Mouse (Mus musculus) hindbrain, embryonic 10.5 days (tissue): ENCODE measurements at regions not wholly inside any gene's neighbourhood (a gene's known extent, or its start where the extent isn't known, plus 50 kb on each side); places are given as distances from the start of the nearest gene placed in this dataset.
"Not testable (repeated sequence)": the region's sequence is repeated elsewhere in the genome, so short reads cannot be mapped to it uniquely, and the experiment has no call there.

Experiments
- DNase-seq: peaks from one replicate; pipeline ENCODE4 v3.0.0-alpha.2; 2017; ENCODE audit warnings: low spot score
- H3K27ac ChIP-seq: fragments of 300-500 bp; sonication (generic); 2 replicates; pipeline ENCODE4 v1.5.1; 2016; ENCODE audit warnings: mild to moderate bottlenecking, moderate library complexity
- H3K27me3 ChIP-seq: fragments of 300-500 bp; sonication (generic); 2 replicates; pipeline ENCODE4 v1.6.1; 2016; ENCODE audit warnings: mild to moderate bottlenecking; ENCODE audit not compliant: poor library complexity, insufficient read depth, severe bottlenecking
- H3K36me3 ChIP-seq: fragments of 300-500 bp; sonication (generic); 2 replicates; pipeline ENCODE4 v1.6.1; 2016; ENCODE audit warnings: mild to moderate bottlenecking, moderate library complexity
- H3K4me1 ChIP-seq: fragments of 300-500 bp; sonication (generic); replicated peaks from 2 replicates; pipeline ENCODE4 v1.6.1; 2016; ENCODE audit warnings: mild to moderate bottlenecking
- H3K4me3 ChIP-seq: fragments of 300-500 bp; sonication (generic); 2 replicates; pipeline ENCODE4 v1.5.1; 2016; ENCODE audit warnings: mild to moderate bottlenecking, moderate library complexity
- H3K9me3 ChIP-seq: fragments of 300-500 bp; sonication (generic); 2 replicates; pipeline ENCODE4 v1.6.1; 2016; ENCODE audit warnings: mild to moderate bottlenecking, moderate library complexity
- WGBS: fragments of 180-500 bp; shearing (Covaris S2); methylation state at CpG from one replicate; pipeline ENCODE4 v1.1.7; 2016; 5-methylcytosine and 5-hydroxymethylcytosine counted together

GRCm38 (mm10) chr13:107799199-107799945 is 244.9 kb upstream of the Smim15 start:
- 18% methylated on average over 13 of the region's 13 CpGs for WGBS
- Histone ChIP-seq H3K27me3 (no peaks in the 10 kb centered on the region), H3K4me1 (peaks cover 54% of the 10 kb centered on the region), H3K27ac (peak overlapping the region; percentile 75), H3K9me3 (no peaks in the 10 kb centered on the region), H3K4me3 (no peak overlapping the region), H3K36me3 (peaks cover 2% of the 10 kb centered on the region)
- no peak for DNase-seq

DNA sequence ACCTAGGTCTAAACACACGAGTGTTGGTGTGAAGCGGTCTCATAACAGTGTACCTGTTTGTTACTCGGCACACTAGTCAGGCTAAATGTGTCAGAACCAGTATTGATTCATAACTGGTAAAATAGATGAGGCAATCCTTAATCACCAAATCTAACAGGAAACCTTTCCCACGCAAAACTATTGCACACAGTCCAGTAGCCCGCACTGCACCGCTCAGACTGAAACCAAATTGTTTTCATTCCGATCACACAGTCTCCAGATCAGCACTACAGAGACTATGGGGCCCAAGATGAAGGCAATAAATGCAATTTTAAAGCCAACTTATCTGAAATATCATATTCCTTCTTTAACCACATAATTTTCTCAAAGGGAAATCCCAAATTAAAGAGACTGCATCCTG is 246.1 kb upstream of the Smim15 start:
- Histone ChIP-seq H3K27me3 (no peaks in the 10 kb centered on the region), H3K4me1 (peaks cover 66% of the 10 kb centered on the region), H3K9me3 (no peaks in the 10 kb centered on the region), H3K27ac (no peak overlapping the region), H3K4me3 (no peak overlapping the region), H3K36me3 (no peaks in the 10 kb centered on the region)
- 78% methylated on average over 7 of the region's 7 CpGs for WGBS
- DNase-seq, result no peak

DNA sequence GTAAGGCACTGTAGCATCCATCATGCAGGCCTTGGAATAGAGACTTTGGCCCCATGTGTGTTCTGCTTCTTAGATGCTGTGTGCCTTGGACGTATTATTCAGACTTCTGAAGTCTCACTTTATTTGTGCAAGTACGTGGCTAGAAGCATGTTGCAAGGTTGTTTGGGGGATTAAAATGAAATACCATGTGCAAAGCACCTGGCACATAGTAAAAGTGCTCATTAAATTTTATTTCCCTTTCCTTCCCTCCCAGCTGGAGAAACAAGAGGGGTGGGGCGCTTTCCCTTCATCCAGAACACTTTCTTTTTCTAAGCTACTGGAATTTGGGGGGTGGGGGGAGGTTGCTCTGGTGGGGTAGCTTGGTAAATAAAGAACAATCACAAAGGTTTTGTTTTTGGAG is 248.7 kb upstream of the Smim15 start:
- H3K4me1 ChIP-seq, result peaks cover 73% of the 10 kb centered on the region

GRCm38 (mm10) chr13:107791770-107792169 is 252.5 kb upstream of the Smim15 start:
- Histone ChIP-seq H3K27ac (no peak overlapping the region), H3K27me3 (no peaks in the 10 kb centered on the region), H3K9me3 (no peaks in the 10 kb centered on the region), H3K36me3 (peaks cover 9% of the 10 kb centered on the region), H3K4me3 (no peak overlapping the region), H3K4me1 (peaks cover 50% of the 10 kb centered on the region)
- DNase-seq, result no peak
- 87% methylated on average over 9 of the region's 9 CpGs for WGBS

More for the DNA sequence above, 248.7 kb upstream of the Smim15 start:
- no peak overlapping the region for H3K4me3 ChIP-seq
- H3K27me3 ChIP-seq, result no peaks in the 10 kb centered on the region
- H3K9me3 ChIP-seq, result no peaks in the 10 kb centered on the region
- 86% methylated on average over 3 of the region's 3 CpGs for WGBS
- H3K36me3 ChIP-seq, result no peaks in the 10 kb centered on the region
- no peak for DNase-seq
- no peak overlapping the region for H3K27ac ChIP-seq

DNA sequence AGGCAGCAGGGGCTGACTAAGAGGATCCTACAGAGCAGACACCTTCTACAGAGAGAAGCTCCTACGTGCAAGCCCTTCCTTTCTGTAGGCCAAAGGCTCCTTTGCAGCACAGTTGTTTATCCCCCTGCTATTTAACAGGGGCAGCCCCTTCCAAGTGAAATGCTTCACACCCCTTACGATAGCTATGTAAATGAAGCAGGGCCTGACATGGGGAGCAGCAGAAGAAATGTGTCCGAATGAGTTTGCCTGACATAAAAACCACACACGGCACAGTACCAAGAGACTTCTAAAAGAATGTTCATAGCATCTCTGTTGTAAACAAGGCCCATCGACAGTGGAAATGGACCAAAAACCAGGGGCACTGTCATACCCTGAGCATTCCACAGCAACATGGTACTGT is 259.3 kb upstream of the Smim15 start:
- 78% methylated on average over 5 of the region's 5 CpGs for WGBS
- peaks cover 21% of the 10 kb centered on the region for H3K36me3 ChIP-seq
- DNase-seq, result no peak
- no peaks in the 10 kb centered on the region for H3K9me3 ChIP-seq
- no peaks in the 10 kb centered on the region for H3K27me3 ChIP-seq
- H3K4me1 ChIP-seq, result peaks cover 12% of the 10 kb centered on the region
- H3K27ac ChIP-seq, result no peak overlapping the region
- no peak overlapping the region for H3K4me3 ChIP-seq

DNA sequence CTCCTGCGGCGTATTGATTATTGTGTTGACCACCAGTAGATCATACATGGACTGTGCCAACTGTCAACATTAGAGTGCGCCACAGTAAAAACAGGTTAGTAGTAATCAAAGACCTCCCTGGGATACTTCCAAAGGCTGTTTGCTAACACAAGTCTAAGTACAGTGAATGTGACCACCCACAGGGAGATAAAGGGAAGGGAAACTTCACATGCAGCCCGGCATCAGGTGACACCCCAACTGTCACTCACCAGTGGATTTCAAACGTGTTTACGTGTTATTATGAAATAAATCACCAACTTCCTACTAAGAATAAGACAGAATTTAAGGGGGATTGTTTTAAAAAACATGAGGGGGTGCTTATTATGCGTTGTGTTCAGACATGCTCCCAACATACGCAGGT is 262.5 kb upstream of the Smim15 start:
- 94% methylated on average over 8 of the region's 8 CpGs for WGBS
- Histone ChIP-seq H3K27me3 (no peaks in the 10 kb centered on the region), H3K4me1 (peaks cover 8% of the 10 kb centered on the region), H3K36me3 (peaks cover 18% of the 10 kb centered on the region), H3K9me3 (no peaks in the 10 kb centered on the region), H3K4me3 (no peak overlapping the region), H3K27ac (no peak overlapping the region)
- DNase-seq, result no peak

DNA sequence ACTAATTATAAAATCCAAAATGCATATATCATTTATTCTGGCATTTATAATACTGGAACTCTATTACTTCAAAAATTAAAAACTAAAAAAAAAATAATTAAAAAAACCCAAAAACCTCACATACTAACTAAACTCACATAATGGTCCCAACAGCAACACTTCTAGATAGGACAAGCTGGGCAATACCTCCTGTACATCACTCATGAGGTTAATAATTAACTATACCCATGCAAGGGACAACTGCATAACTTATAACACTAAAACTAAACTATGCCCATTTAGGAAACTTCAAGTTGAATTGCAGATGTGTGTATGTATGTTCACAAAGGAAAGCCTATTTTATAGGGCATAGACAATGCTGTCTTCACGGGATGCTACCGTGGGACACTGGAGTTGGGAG is 263.0 kb upstream of the Smim15 start:
- no peak for DNase-seq
- Histone ChIP-seq H3K9me3 (no peaks in the 10 kb centered on the region), H3K4me3 (no peak overlapping the region), H3K27me3 (no peaks in the 10 kb centered on the region), H3K36me3 (peaks cover 14% of the 10 kb centered on the region), H3K27ac (no peak overlapping the region), H3K4me1 (peaks cover 8% of the 10 kb centered on the region)
- 95% methylated on average over 2 of the region's 2 CpGs for WGBS

DNA sequence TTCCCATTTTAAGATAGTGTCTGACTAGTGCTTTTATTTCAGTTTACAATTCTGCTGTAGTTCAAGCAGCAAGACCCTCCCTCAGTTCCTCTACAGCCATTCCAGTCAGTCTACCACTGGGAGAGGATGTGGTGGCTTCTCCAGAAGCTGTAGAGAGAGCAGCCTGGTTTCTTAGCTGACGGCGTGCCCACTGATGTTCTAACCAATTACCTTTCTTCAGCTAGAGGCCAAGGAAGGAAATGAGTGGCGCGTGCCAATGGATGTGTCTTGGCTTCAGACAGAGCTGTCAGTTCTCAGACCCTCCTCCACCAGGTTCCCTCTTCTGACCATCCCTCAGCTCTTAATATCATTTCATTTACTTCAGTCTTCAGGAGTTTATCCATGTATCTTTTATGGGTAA is 264.7 kb upstream of the Smim15 start:
- H3K4me1 ChIP-seq, result peaks cover 8% of the 10 kb centered on the region
- no peak overlapping the region for H3K4me3 ChIP-seq
- DNase-seq, result no peak
- WGBS, result 96% methylated on average over 4 of the region's 4 CpGs
- H3K9me3 ChIP-seq, result no peaks in the 10 kb centered on the region
- peaks cover 25% of the 10 kb centered on the region for H3K36me3 ChIP-seq
- H3K27ac ChIP-seq, result no peak overlapping the region
- no peaks in the 10 kb centered on the region for H3K27me3 ChIP-seq

DNA sequence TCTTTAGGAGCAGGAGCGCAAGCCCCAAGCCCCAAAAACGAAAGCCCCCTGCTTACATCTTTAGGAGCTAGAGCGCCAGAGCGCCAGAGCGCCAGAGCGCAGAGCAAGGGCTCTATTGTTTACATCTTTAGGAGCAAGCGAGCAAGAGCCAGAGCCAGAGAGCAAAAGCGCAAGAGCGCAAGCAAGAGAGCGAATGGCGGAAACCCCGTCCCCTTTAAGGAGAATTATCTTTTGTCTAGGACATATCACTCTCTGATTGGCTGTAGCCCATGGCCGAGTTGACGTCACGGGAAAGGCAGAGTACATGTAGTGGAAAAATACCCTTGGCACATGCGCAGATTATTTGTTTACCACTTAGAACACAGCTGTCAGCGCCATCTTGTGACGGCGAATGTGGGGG is 269.7 kb upstream of the Smim15 start:
- H3K4me1 ChIP-seq, H3K27ac ChIP-seq, H3K27me3 ChIP-seq, DNase-seq, H3K9me3 ChIP-seq, H3K4me3 ChIP-seq: not testable (repeated sequence)
- 96% methylated on average over 19 of the region's 19 CpGs for WGBS
- H3K36me3 ChIP-seq, result peaks cover 41% of the 10 kb centered on the region

- Histone ChIP-seq H3K36me3 (peaks cover 67% of the 10 kb centered on the region), H3K9me3 (no peaks in the 10 kb centered on the region), H3K27ac (no peak overlapping the region), H3K27me3 (no peaks in the 10 kb centered on the region), H3K4me3 (no peak overlapping the region), H3K4me1 (peaks cover 10% of the 10 kb centered on the region; the same call in 1 of the 2 replicates)
- WGBS, result 55% methylated on average over 2 of the region's 2 CpGs
- DNase-seq, result no peak
These were observed 277.0 kb upstream of the Smim15 start for GRCm38 (mm10) chr13:107767262-107767624.

DNA sequence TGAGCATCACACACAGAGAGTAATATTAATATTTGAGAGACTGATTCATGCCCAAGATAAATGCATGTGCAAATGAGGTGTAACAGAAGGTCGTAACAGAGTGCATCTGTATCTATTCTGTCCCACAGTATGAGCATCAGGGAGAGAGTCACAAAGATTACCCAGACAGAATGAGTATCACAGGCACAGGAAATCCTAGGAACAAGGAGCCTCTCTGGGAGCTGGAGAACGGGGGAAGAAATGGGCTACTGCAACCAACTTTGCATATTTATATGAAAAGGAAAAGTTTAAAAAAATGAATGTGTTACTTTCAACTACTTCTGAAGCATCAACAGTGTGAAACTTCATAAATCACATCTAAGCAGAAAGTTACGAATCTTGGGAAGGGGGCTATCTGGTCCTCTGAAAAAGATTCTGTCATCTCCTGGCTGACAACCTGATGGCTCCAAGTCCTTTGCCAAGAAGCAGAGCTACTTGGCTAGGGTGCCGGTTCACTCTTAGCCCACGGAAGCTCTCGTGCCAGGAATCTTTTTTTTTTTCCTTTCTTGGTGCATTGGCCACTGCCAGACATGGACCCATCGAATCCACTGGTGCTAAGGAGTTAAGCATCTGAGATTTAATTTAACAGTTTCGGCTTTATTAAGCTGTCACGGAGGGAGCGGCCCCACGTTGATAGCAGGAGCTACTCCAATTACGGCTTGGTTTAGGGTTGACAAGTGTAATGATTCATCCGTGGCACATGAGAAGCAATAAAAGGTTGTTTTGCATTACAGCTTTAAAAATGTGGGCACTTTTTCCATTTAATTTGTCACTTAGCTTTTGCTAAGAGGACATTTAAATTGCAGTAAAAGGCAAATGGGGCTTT is 277.6 kb upstream of the Smim15 start:
- Histone ChIP-seq H3K4me3 (no peak overlapping the region), H3K27me3 (no peaks in the 10 kb centered on the region), H3K4me1 (peaks cover 10% of the 10 kb centered on the region; the same call in 1 of the 2 replicates), H3K27ac (no peak overlapping the region), H3K9me3 (no peaks in the 10 kb centered on the region), H3K36me3 (peaks cover 66% of the 10 kb centered on the region)
- WGBS, result 84% methylated on average over 13 of the region's 13 CpGs
- no peak for DNase-seq

DNA sequence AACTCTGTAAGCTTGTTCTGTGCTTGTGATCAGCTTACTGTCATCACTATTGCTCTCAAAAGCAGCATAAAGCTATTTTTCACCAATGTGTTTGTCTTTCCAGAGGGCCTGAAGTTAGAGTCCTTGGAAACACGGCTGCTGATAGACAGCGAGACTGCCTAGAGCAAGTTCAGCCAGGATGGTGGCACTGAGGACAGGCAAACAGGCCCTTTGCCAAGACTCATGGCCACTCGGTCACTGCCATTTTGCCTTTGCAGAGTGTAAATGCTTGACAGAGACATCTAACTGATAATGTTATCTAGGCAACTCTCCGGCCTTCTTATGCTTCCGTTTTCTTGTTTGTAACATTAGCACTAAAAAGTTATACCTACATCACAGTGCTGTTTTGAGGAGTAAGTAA is 280.3 kb upstream of the Smim15 start:
- no peak overlapping the region for H3K4me3 ChIP-seq
- H3K27ac ChIP-seq, result no peak overlapping the region
- H3K36me3 ChIP-seq, result peaks cover 54% of the 10 kb centered on the region
- H3K9me3 ChIP-seq, result no peaks in the 10 kb centered on the region
- no peaks in the 10 kb centered on the region for H3K27me3 ChIP-seq
- peaks cover 10% of the 10 kb centered on the region; the same call in 1 of the 2 replicates for H3K4me1 ChIP-seq
- 93% methylated on average over 5 of the region's 5 CpGs for WGBS
- DNase-seq, result no peak

DNA sequence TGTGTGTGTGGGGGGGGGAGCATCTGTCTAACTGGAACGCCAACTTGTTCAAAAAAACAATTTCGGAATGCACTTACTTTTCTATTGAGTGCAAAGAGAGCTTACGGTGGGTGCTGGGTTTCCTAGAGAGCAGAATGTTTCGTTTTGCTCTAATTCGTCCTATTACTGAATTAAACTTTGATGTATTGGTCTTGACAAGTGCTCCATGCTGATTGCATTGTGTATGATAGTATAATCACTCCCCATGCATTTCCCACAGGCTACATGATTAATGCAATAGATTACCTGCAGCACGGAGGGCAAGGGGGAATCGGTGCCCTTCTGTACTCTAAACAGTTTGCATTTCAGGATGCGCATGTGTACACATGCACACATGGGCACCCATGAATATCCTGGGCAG is 283.7 kb upstream of the Smim15 start:
- Histone ChIP-seq H3K9me3 (no peaks in the 10 kb centered on the region), H3K4me1 (0 out of 2 replicates have a peak, but pooled peaks cover 2% of the 10 kb centered on the region), H3K27me3 (no peaks in the 10 kb centered on the region), H3K4me3 (no peak overlapping the region), H3K27ac (no peak overlapping the region), H3K36me3 (peaks cover 34% of the 10 kb centered on the region)
- 88% methylated on average over 8 of the region's 8 CpGs for WGBS
- DNase-seq, result no peak
